Mouse (Mus musculus): ENCODE results near the gene Adh6b. TPM values are rescaled to one million over a fixed set of nuclear protein-coding genes. Genes with fewer than 3 reads are reported as not detected.
A peak's percentile ranks its signal among the peaks of the same experiment; 100 is the strongest.
"Not testable (repeated sequence)": the region's sequence is repeated elsewhere in the genome, so short reads cannot be mapped to it uniquely, and the experiment has no call there.

Gene Adh6b
- total RNA-seq, 2 experiments from 2014 or later: not detected

- DNase-seq (ENCODE audit: low spot score): no peak
These were observed 19.1 kb downstream of the Adh6b start for GRCm38 (mm10) chr3:138360721-138361120.

GRCm38 (mm10) chr3:138362920-138363319 lies 21.3 kb downstream of the Adh6b start:
- no peak for DNase-seq (ENCODE audit: low spot score)

GRCm38 (mm10) chr3:138366181-138366580 lies 24.6 kb downstream of the Adh6b start:
- no peak for DNase-seq (ENCODE audit: low spot score)

GRCm38 (mm10) chr3:138369546-138369945 lies 28.0 kb downstream of the Adh6b start:
- no peak for DNase-seq (ENCODE audit: low spot score)

GRCm38 (mm10) chr3:138370289-138370688 lies 28.7 kb downstream of the Adh6b start:
- DNase-seq (ENCODE audit: low spot score): not testable (repeated sequence)

GRCm38 (mm10) chr3:138373920-138374319 lies 32.3 kb downstream of the Adh6b start:
- no peak for DNase-seq (ENCODE audit: low spot score)

- DNase-seq (ENCODE audit: low spot score): no peak
These were observed 33.6 kb downstream of the Adh6b start for GRCm38 (mm10) chr3:138375148-138375547.

GRCm38 (mm10) chr3:138381133-138381532 lies 39.6 kb downstream of the Adh6b start:
- no peak for DNase-seq (ENCODE audit: low spot score)

- no peak for DNase-seq (ENCODE audit: low spot score)
These were observed 45.6 kb downstream of the Adh6b start for GRCm38 (mm10) chr3:138387155-138387554.

GRCm38 (mm10) chr3:138404872-138405271 lies 63.3 kb downstream of the Adh6b start:
- DNase-seq (ENCODE audit: low spot score): no peak

GRCm38 (mm10) chr3:138405341-138405740 lies 63.8 kb downstream of the Adh6b start:
- peak; percentile 40 for DNase-seq (ENCODE audit: low spot score)

- no peak for DNase-seq (ENCODE audit: low spot score)
These were observed 64.3 kb downstream of the Adh6b start for GRCm38 (mm10) chr3:138405840-138406239.

GRCm38 (mm10) chr3:138407920-138408319 lies 66.3 kb downstream of the Adh6b start:
- no peak for DNase-seq (ENCODE audit: low spot score)

Other genes starting within 250 kb of the Adh6b start
- 1 to 10 TPM in 1 of 2 experiments, under 1 TPM in 1; 0.94 to 2.4 TPM for gene Trmt10a, start 198.3 kb upstream of the Adh6b start, total RNA-seq (2021)
- gene Mttp, start 196.8 kb upstream of the Adh6b start, total RNA-seq (2021): 1 to 10 TPM; 1.6 to 1.7 TPM
- not detected for gene 4930579F01Rik, start 147.9 kb upstream of the Adh6b start, total RNA-seq (2021)
- gene Adh7, start 124.0 kb upstream of the Adh6b start, total RNA-seq (2021): under 1 TPM; 0.40 to 0.46 TPM
- gene Adh1, start 80.8 kb upstream of the Adh6b start, total RNA-seq (2021): 10 to 100 TPM; 18.0 to 28.7 TPM
- not detected for gene Adh6a, start 28.5 kb upstream of the Adh6b start, total RNA-seq (2021)
- not detected for gene Adh4, start 73.7 kb downstream of the Adh6b start, total RNA-seq (2021)
- gene Adh5, start 101.3 kb downstream of the Adh6b start, total RNA-seq (2021): 10 to 100 TPM; 57.1 to 58.3 TPM
- 10 to 100 TPM; 45.5 to 46.4 TPM for gene Metap1, start 147.7 kb downstream of the Adh6b start, total RNA-seq (2021)
- gene Eif4e, start 184.4 kb downstream of the Adh6b start, total RNA-seq (2021): 100 to 1,000 TPM; 119 to 137 TPM

Data from gastrocnemius, adult 18-20 months (tissue).